Mouse (Mus musculus) spleen, adult 2 months (tissue): Measurements from ENCODE around the gene Adamts4.

Source experiments
- CTCF ChIP-seq: fragments of 200-500 bp; IDR thresholded peaks from 2 replicates; pipeline ENCODE4 v1.5.1; 2011; ENCODE audit warnings: mild to moderate bottlenecking, inconsistent platforms; ENCODE audit not compliant: insufficient read depth, insufficient read length, insufficient replicate concordance; ENCODE audit errors: extremely low read depth
- POLR2A ChIP-seq: fragments of 200-500 bp; IDR thresholded peaks from 2 replicates; pipeline ENCODE4 v1.6.1; 2011; ENCODE audit warnings: low read depth, low read length, inconsistent platforms

DNA sequence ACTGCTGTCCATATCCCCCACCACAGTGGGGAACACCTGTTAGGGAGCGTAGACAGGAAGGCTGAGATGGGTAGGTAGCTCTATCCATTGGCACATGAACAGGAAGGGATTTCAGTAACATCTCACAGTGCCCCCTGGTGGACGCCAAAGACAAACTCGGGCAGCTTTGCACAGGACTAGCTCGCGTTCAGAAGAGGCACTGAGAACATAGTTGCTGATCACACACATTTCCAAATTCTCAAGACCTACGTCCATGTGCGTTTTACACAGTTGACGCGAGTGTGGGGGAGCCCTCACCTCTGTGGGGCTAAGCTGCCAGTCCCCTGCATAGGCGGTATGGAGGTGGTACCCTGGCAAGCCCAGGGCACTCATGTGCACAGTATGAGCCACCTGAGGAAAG is 29.4 kb upstream of the Adamts4 start:
- TF ChIP-seq POLR2A (no peak), CTCF (peak; percentile 59; the same call in 1 of the 2 replicates)
